Mouse (Mus musculus): ENCODE data around the gene Nkapd1. TPM values are rescaled to one million over a fixed set of nuclear protein-coding genes. Genes with fewer than 3 reads are reported as not detected.

Nkapd1 gene
- 18.1 and 20.4 TPM in 2 replicates for polyA plus RNA-seq (2012; rRNA removed)
- 27.7 and 27.8 TPM in 2 replicates for polyA plus RNA-seq (2014; fragmentation: Nextera tagmentation; extraction: Ambion mirVana)

GRCm38 (mm10) chr9:50616766-50617603 lies at the start of gene Nkapd1, which contains the start of gene Pih1d2:
TSS of gene Nkapd1 (minus strand) at chr9:50617464.
TSS of gene Pih1d2 (plus strand) at chr9:50617321.
- Histone ChIP-seq H3K4me3 (replicated peaks; ENCODE audit: low read length) (peak within 1 kb of the TSS; percentile 67), H3K36me3 (ENCODE audit: control insufficient read depth, insufficient read depth, low read length) (peaks cover 31% of the 10 kb centered on the region), H3K9me3 (ENCODE audit: control insufficient read depth, low read length) (no peaks in the 10 kb centered on the region), H3K9ac (ENCODE audit: low read depth, low read length, severe bottlenecking) (peak within 1 kb of the TSS; percentile 87), H3K4me1 (ENCODE audit: control insufficient read depth, insufficient read depth, low read length) (peaks cover 8% of the 10 kb centered on the region), H3K27ac (replicated peaks; ENCODE audit: low read depth, low read length) (peak within 1 kb of the TSS; percentile 89), H3K27me3 (ENCODE audit: control insufficient read depth, insufficient read depth, low read length) (no peaks in the 10 kb centered on the region), H3K4me2 (replicated peaks; ENCODE audit: low read depth, low read length, severe bottlenecking) (peak within 1 kb of the TSS; percentile 74)
- WGBS: under 1% methylated on average over 68 of the region's 81 CpGs
- ATAC-seq (ENCODE audit: low FRiP score, low read depth) (peak; percentile 94), DNase-seq (ENCODE audit: low spot score) (peak; percentile 92)
- 0 out of 2 replicates have a peak, but pooled peaks have one; percentile 8 for TF ChIP-seq POLR2A (IDR thresholded peaks at IDR 0.05; ENCODE audit: borderline replicate concordance, extremely low read depth, insufficient read depth, insufficient read length)

GRCm38 (mm10) chr9:50666442-50666841 lies 49.2 kb upstream of the Nkapd1 start:
- no peak for TF ChIP-seq POLR2A (IDR thresholded peaks at IDR 0.05; ENCODE audit: borderline replicate concordance, extremely low read depth, insufficient read depth, insufficient read length)
- Histone ChIP-seq H3K4me2 (replicated peaks; ENCODE audit: low read depth, low read length, severe bottlenecking) (no peak overlapping the region), H3K4me1 (ENCODE audit: control insufficient read depth, insufficient read depth, low read length) (no peaks in the 10 kb centered on the region), H3K9me3 (ENCODE audit: control insufficient read depth, low read length) (no peaks in the 10 kb centered on the region), H3K36me3 (ENCODE audit: control insufficient read depth, insufficient read depth, low read length) (peaks cover 51% of the 10 kb centered on the region), H3K9ac (ENCODE audit: low read depth, low read length, severe bottlenecking) (no peak overlapping the region), H3K27me3 (ENCODE audit: control insufficient read depth, insufficient read depth, low read length) (no peaks in the 10 kb centered on the region), H3K4me3 (replicated peaks; ENCODE audit: low read length) (no peak overlapping the region), H3K27ac (replicated peaks; ENCODE audit: low read depth, low read length) (no peak overlapping the region)
- DNase-seq (ENCODE audit: low spot score) (no peak), ATAC-seq (ENCODE audit: low FRiP score, low read depth) (no peak)
- WGBS: 89% methylated on average over 6 of the region's 6 CpGs

GRCm38 (mm10) chr9:50664826-50665225 lies 47.6 kb upstream of the Nkapd1 start:
- Histone ChIP-seq H3K4me1 (ENCODE audit: control insufficient read depth, insufficient read depth, low read length) (peaks cover 3% of the 10 kb centered on the region; the same call in 1 of the 2 replicates), H3K27ac (replicated peaks; ENCODE audit: low read depth, low read length) (no peak overlapping the region), H3K9me3 (ENCODE audit: control insufficient read depth, low read length) (no peaks in the 10 kb centered on the region), H3K27me3 (ENCODE audit: control insufficient read depth, insufficient read depth, low read length) (no peaks in the 10 kb centered on the region), H3K4me2 (replicated peaks; ENCODE audit: low read depth, low read length, severe bottlenecking) (no peak overlapping the region), H3K9ac (ENCODE audit: low read depth, low read length, severe bottlenecking) (no peak overlapping the region), H3K4me3 (replicated peaks; ENCODE audit: low read length) (no peak overlapping the region), H3K36me3 (ENCODE audit: control insufficient read depth, insufficient read depth, low read length) (peaks cover 49% of the 10 kb centered on the region)
- no peak for TF ChIP-seq POLR2A (IDR thresholded peaks at IDR 0.05; ENCODE audit: borderline replicate concordance, extremely low read depth, insufficient read depth, insufficient read length)
- WGBS: 93% methylated on average over 5 of the region's 5 CpGs
- ATAC-seq (ENCODE audit: low FRiP score, low read depth): no peak
- DNase-seq (ENCODE audit: low spot score): no peak

GRCm38 (mm10) chr9:50660431-50660830 lies 43.2 kb upstream of the Nkapd1 start:
- Histone ChIP-seq H3K27ac (replicated peaks; ENCODE audit: low read depth, low read length) (no peak overlapping the region), H3K9ac (ENCODE audit: low read depth, low read length, severe bottlenecking) (no peak overlapping the region; the same call in 1 of the 2 replicates)
- peak; percentile 12 for DNase-seq (ENCODE audit: low spot score)

GRCm38 (mm10) chr9:50659392-50660217 lies 42.3 kb upstream of the Nkapd1 start, which contains the start of gene Dlat:
TSS of gene Dlat (minus strand) at chr9:50659780.
- Histone ChIP-seq H3K9ac (ENCODE audit: low read depth, low read length, severe bottlenecking) (peak within 1 kb of the TSS; percentile 87), H3K27ac (replicated peaks; ENCODE audit: low read depth, low read length) (peak within 1 kb of the TSS; percentile 85), H3K4me2 (replicated peaks; ENCODE audit: low read depth, low read length, severe bottlenecking) (peak within 1 kb of the TSS; percentile 45), H3K27me3 (ENCODE audit: control insufficient read depth, insufficient read depth, low read length) (no peaks in the 10 kb centered on the region), H3K9me3 (ENCODE audit: control insufficient read depth, low read length) (no peaks in the 10 kb centered on the region), H3K4me1 (ENCODE audit: control insufficient read depth, insufficient read depth, low read length) (peaks cover 11% of the 10 kb centered on the region; the same call in 1 of the 2 replicates), H3K36me3 (ENCODE audit: control insufficient read depth, insufficient read depth, low read length) (peaks cover 24% of the 10 kb centered on the region), H3K4me3 (replicated peaks; ENCODE audit: low read length) (peak within 1 kb of the TSS; percentile 96)
- DNase-seq (ENCODE audit: low spot score) (peak; percentile 87), ATAC-seq (ENCODE audit: low FRiP score, low read depth) (peak; percentile 95)
- peak; percentile 88; the same call in 1 of the 2 replicates for TF ChIP-seq POLR2A (IDR thresholded peaks at IDR 0.05; ENCODE audit: borderline replicate concordance, extremely low read depth, insufficient read depth, insufficient read length)
- 2% methylated on average over 62 of the region's 63 CpGs for WGBS

More at GRCm38 (mm10) chr9:50660431-50660830, 43.2 kb upstream of the Nkapd1 start:
- Histone ChIP-seq H3K4me2 (replicated peaks; ENCODE audit: low read depth, low read length, severe bottlenecking) (peak overlapping the region; percentile 45), H3K36me3 (ENCODE audit: control insufficient read depth, insufficient read depth, low read length) (peaks cover 28% of the 10 kb centered on the region), H3K27me3 (ENCODE audit: control insufficient read depth, insufficient read depth, low read length) (no peaks in the 10 kb centered on the region), H3K4me3 (replicated peaks; ENCODE audit: low read length) (peak overlapping the region; percentile 96), H3K9me3 (ENCODE audit: control insufficient read depth, low read length) (no peaks in the 10 kb centered on the region), H3K4me1 (ENCODE audit: control insufficient read depth, insufficient read depth, low read length) (peaks cover 11% of the 10 kb centered on the region; the same call in 1 of the 2 replicates)
- 12% methylated on average over 12 of the region's 12 CpGs for WGBS
- ATAC-seq (ENCODE audit: low FRiP score, low read depth): no peak
- TF ChIP-seq POLR2A (IDR thresholded peaks at IDR 0.05; ENCODE audit: borderline replicate concordance, extremely low read depth, insufficient read depth, insufficient read length): no peak

All from limb, embryonic 14.5 days (tissue).